Mouse (Mus musculus) erythroblast, adult 5-6 weeks (primary cell): ENCODE measurements around the gene Nid2. TPM values are rescaled to one million over a fixed set of nuclear protein-coding genes. Genes with fewer than 3 reads are reported as not detected.

ENCODE experiments used
- ATAC-seq: replicated peaks from 2 replicates; pipeline ENCODE4 v1.8.0; 2016; ENCODE audit warnings: moderate number of reproducible peaks, mild to moderate bottlenecking, moderate TSS enrichment, inconsistent platforms; ENCODE audit not compliant: poor library complexity, low FRiP score, severe bottlenecking
- total RNA-seq, 2 experiments: library from RNA; stranded (forward) in 1 of 2; stranded (reverse) in 1 of 2; fragments of 150-400 nt in 1 of 2; fragments of 200-764, 138-1000 nt in 1 of 2; gene quantifications; 2 replicates each; pipeline versions ENCODE4 v1.2.3 to v1.2.4; 2015 to 2017; ENCODE audit warnings: low replicate concordance in 2 of 2

Gene Nid2
- total RNA-seq, 2 experiments from 2014 or later: not detected

DNA sequence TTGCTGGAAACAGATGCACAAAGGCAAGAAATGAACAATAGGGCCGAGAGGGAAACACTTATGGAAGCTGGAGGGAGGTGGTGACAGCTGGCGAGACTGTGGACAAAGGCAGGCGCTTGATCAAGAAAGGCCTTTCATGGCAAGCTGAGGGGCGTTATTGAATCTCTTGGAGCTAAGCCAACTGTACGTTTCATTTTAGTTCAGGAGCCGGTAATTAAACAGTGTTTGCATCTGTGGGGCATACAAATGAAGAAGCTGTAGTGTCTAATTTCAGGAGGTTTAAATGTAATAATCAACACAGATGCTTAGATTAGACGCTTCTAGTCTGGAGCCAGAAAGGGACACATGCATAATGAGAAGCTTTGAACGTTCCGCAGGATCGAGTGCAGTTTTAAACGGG is 74.4 kb downstream of the Nid2 start:
- ATAC-seq: no peak

DNA sequence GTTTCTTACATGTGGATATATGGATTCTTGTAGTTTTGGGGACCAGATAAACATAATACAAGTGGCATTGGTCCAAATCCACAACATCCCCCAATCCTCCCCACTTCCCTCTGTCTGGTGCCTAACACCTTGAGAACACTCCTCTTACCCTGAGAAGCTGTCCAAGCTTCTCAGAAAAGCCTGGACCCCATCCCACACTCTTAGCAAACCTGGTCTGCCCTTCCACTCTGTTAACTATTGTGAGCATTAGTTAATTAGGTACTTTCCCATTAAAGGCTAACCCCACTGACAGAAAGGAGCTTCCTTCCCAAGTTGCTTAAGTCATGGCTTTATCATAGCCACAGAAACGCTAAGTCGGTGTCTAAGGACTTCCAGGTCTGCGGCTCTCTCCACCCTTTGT is 85.2 kb downstream of the Nid2 start:
- ATAC-seq: no peak

DNA sequence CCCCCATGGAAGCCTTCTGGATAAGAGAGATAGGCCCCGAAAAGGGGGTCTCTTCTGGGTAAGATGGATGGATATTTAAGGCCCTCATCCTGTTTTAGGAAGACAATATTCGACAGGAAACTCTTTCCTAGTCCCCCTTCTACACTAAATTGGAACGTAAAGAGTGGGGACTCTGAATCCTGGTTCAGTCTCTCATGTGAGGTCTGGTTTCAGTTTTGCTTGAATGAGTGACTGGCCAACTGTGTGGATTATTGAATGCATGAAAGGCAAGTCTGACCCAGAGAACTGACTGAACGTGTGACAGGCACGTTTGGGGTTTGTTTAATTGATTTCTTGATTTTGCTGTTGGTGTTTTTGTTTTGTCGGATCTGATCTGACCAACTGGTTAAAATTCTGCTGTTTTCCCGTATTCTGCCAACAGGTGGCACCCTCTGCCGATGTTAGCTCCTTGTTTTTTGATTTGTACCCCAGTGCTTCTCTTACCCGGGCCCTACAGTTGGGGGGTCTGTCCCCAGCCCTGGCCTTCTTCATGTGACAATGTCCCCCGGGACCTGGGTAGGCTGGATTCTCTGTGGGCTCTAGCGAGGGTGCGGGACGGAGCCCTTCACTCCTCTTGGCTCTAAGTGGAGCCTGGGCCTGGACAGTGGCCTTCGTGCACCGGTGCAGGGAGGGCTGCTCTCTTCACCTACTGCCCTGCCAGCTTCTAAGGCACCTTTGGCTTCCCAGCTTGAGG is 88.7 kb downstream of the Nid2 start:
- peak; percentile 54 for ATAC-seq

DNA sequence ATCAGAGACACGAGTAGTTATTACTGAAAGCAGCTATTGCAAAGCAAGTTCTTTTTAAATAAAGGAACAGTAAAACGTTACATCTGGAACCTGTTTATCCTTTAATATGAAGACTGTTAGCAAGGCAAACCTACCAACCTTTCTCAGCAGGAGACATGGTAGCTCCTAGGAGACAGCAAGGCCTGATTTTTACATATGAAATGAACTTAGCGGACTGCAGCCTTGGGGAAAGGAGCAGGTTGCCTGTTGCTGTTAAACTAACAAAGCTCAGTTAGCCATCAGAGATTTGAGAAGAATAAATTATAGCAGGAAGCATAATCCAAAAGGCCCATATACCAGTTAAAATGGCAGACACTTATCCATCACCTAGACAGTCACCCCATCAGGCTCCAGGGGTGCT is 102.4 kb downstream of the Nid2 start:
- ATAC-seq: no peak

DNA sequence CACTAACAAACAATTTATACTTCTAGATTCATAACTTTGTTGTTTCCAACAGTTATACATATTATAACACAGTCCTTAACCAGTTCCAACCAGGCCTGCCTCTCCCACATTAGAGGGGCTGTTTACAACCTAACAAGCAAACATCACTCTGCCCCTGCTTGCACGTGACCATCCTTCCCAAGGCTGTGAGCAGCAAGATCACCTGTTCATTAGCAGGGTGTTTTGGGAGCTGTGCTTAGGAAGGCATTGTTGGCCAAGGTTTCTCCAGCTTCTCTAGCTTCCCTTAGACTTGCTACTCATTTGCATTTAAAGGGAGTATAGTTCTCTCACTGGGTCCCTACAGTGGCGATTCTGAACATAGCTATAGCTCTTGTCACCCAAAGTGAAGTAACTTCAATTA is 107.2 kb downstream of the Nid2 start:
- ATAC-seq: no peak

DNA sequence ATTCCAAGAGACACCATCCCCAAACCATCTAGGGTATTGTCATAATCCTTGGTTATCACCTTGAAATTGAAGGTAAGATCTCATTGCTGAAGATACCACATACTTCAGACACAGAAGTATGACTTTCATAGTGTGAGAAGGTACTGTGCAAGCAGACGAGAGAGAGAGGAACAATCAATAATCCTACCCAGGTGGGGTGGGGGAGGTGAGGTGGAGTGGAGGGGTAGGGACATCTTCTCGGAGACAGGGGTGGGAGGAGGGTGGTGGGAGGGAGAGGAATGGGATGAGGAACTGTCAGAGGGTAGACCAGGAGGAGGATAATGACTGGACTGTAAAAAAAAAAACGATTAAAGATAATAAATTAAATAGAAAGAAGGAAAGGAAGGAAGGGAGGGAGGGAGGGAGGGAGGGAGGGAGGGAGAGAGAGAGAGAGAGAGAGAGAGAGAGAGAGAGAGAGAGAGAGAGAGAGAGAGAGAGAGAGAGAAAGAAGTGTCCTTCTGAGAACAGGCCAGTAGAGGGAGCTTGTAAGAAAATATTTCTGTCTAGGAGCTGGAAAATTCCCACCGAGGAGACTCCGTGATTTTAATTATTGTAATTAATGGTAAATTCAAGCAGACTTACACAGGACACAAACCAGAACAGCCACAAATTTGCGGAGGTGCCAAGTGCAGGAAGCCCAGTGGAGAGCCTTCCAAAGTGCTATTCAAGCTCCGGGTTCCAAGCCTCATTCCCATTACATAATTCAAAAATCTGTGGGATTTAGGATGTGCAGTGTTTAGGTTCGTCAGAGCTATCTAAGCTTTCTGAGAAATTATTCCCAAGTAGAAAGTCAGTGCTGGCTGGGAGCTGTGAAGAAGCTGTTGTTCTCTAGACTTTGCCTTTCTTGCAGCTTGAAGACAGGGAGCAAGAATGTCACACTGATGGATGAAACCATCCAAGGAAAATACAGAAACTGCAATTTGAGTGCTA is 108.0 kb downstream of the Nid2 start:
- no peak for ATAC-seq

DNA sequence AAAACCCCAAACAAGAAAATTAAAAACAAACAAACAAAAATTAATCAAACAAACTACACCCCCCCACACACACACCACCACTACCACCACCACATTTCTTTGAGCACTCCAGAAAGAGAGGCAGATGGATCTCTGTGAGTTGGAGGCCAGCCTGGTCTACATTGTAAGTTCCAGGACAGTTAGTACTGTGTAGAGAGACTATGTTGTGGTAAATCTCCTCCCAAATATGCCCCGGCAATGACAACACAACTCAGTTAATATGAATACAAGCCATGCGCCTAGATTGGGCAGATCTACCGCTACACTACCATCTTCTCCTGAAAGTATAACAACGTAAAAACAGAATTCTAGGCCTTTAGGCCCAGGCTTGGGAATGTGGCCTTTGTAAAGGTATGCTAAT is 109.2 kb downstream of the Nid2 start:
- no peak for ATAC-seq

Other genes starting within 250 kb of the Nid2 start
- gene Gm2244, start 201.3 kb upstream of the Nid2 start, total RNA-seq (2015; ENCODE audit: low replicate concordance): not detected in 2 replicates
- gene Gm2244, start 201.3 kb upstream of the Nid2 start, total RNA-seq (2017; ENCODE audit: low replicate concordance): not detected in 2 replicates
- gene Gm2237, start 166.1 kb upstream of the Nid2 start, total RNA-seq (2015; ENCODE audit: low replicate concordance): not detected in 2 replicates
- gene Gm2237, start 166.1 kb upstream of the Nid2 start, total RNA-seq (2017; ENCODE audit: low replicate concordance): not detected in 2 replicates
- not detected in 2 replicates for gene Gm5458, start 148.7 kb upstream of the Nid2 start, total RNA-seq (2015; ENCODE audit: low replicate concordance)
- not detected in 2 replicates for gene Gm5458, start 148.7 kb upstream of the Nid2 start, total RNA-seq (2017; ENCODE audit: low replicate concordance)
- gene Rtraf, start 72.6 kb downstream of the Nid2 start, total RNA-seq (2015; ENCODE audit: low replicate concordance): 35.1 and 37.3 TPM in 2 replicates
- gene Rtraf, start 72.6 kb downstream of the Nid2 start, total RNA-seq (2017; ENCODE audit: low replicate concordance): 13.5 and 34.0 TPM in 2 replicates
- gene Gng2, start 226.4 kb downstream of the Nid2 start, total RNA-seq (2015; ENCODE audit: low replicate concordance): 8.6 and 44.8 TPM in 2 replicates
- 6.6 and 11.4 TPM in 2 replicates for gene Gng2, start 226.4 kb downstream of the Nid2 start, total RNA-seq (2017; ENCODE audit: low replicate concordance)